Mouse (Mus musculus): ENCODE data around the gene Eif4g3. TPM values are rescaled to one million over a fixed set of nuclear protein-coding genes. Genes with fewer than 3 reads are reported as not detected.
"Not testable (repeated sequence)": the region's sequence is repeated elsewhere in the genome, so short reads cannot be mapped to it uniquely, and the experiment has no call there.

Eif4g3 gene
- polyA plus RNA-seq, 1 experiment from 2014 or later, result 40.0 TPM

- ATAC-seq (replicated peaks; ENCODE audit: low FRiP score), result no peak
- Histone ChIP-seq H3K9me3 (replicated peaks) (0 out of 2 replicates have a peak, but pooled peaks cover 3% of the 10 kb centered on the region), H3K27ac (no peak overlapping the region), H3K4me1 (no peaks in the 10 kb centered on the region), H3K27me3 (no peaks in the 10 kb centered on the region), H3K4me2 (no peak overlapping the region), H3K36me3 (peaks cover 79% of the 10 kb centered on the region), H3K9ac (no peak overlapping the region), H3K4me3 (replicated peaks) (no peak overlapping the region)
- 76% methylated on average over 6 of the region's 6 CpGs for WGBS
Observed at GRCm38 (mm10) chr4:138049547-138049946, 56.7 kb downstream of the Eif4g3 start.

GRCm38 (mm10) chr4:138051488-138051887 lies 58.7 kb downstream of the Eif4g3 start:
- peaks cover 76% of the 10 kb centered on the region for H3K36me3 ChIP-seq
- H3K9me3 ChIP-seq (replicated peaks), result no peaks in the 10 kb centered on the region
- no peak overlapping the region for H3K9ac ChIP-seq
- no peak overlapping the region for H3K4me3 ChIP-seq (replicated peaks)
- ATAC-seq (replicated peaks; ENCODE audit: low FRiP score), result no peak
- 95% methylated on average over 9 of the region's 9 CpGs for WGBS
- H3K27ac ChIP-seq, result no peak overlapping the region
- no peaks in the 10 kb centered on the region for H3K27me3 ChIP-seq
- no peak overlapping the region for H3K4me2 ChIP-seq
- no peaks in the 10 kb centered on the region for H3K4me1 ChIP-seq

GRCm38 (mm10) chr4:138056658-138057057 lies 63.8 kb downstream of the Eif4g3 start:
- Histone ChIP-seq H3K4me3 (replicated peaks) (no peak overlapping the region), H3K27ac (peak overlapping the region; percentile 80), H3K27me3 (no peaks in the 10 kb centered on the region), H3K4me1 (0 out of 2 replicates have a peak, but pooled peaks cover 2% of the 10 kb centered on the region), H3K36me3 (peaks cover 62% of the 10 kb centered on the region), H3K4me2 (no peak overlapping the region), H3K9me3 (replicated peaks) (no peaks in the 10 kb centered on the region), H3K9ac (no peak overlapping the region)
- WGBS, result 68% methylated on average over 5 of the region's 5 CpGs
- no peak for ATAC-seq (replicated peaks; ENCODE audit: low FRiP score)

- H3K36me3 ChIP-seq, result peaks cover 64% of the 10 kb centered on the region
- not testable (repeated sequence) for H3K27me3 ChIP-seq; H3K9ac ChIP-seq; ATAC-seq (replicated peaks; ENCODE audit: low FRiP score); H3K4me3 ChIP-seq (replicated peaks); H3K4me2 ChIP-seq; H3K4me1 ChIP-seq; H3K9me3 ChIP-seq (replicated peaks)
- peak overlapping the region; percentile 80 for H3K27ac ChIP-seq
- WGBS, result 78% methylated on average over 22 of the region's 22 CpGs
Observed at GRCm38 (mm10) chr4:138057196-138057754, 64.5 kb downstream of the Eif4g3 start.

GRCm38 (mm10) chr4:138061161-138061560 lies 68.3 kb downstream of the Eif4g3 start:
- Histone ChIP-seq H3K27ac (no peak overlapping the region), H3K4me2 (no peak overlapping the region), H3K27me3 (no peaks in the 10 kb centered on the region), H3K4me3 (replicated peaks) (no peak overlapping the region), H3K36me3 (peaks cover 42% of the 10 kb centered on the region), H3K4me1 (peaks cover 6% of the 10 kb centered on the region; the same call in 1 of the 2 replicates), H3K9ac (no peak overlapping the region), H3K9me3 (replicated peaks) (no peaks in the 10 kb centered on the region)
- no peak for ATAC-seq (replicated peaks; ENCODE audit: low FRiP score)
- 84% methylated on average over 4 of the region's 4 CpGs for WGBS

- H3K4me3 ChIP-seq (replicated peaks), result no peak overlapping the region
- WGBS, result 74% methylated on average over 7 of the region's 7 CpGs
- H3K4me1 ChIP-seq, result peaks cover 3% of the 10 kb centered on the region; the same call in 1 of the 2 replicates
- ATAC-seq (replicated peaks; ENCODE audit: low FRiP score), result no peak
- no peak overlapping the region for H3K4me2 ChIP-seq
- peaks cover 44% of the 10 kb centered on the region for H3K36me3 ChIP-seq
- H3K27ac ChIP-seq, result no peak overlapping the region
- H3K9me3 ChIP-seq (replicated peaks), result no peaks in the 10 kb centered on the region
- H3K9ac ChIP-seq, result no peak overlapping the region
- no peaks in the 10 kb centered on the region for H3K27me3 ChIP-seq
Observed at GRCm38 (mm10) chr4:138063372-138064265, 70.8 kb downstream of the Eif4g3 start.

- Histone ChIP-seq H3K4me3 (replicated peaks) (no peak overlapping the region), H3K9ac (no peak overlapping the region), H3K4me1 (peaks cover 3% of the 10 kb centered on the region; the same call in 1 of the 2 replicates), H3K9me3 (replicated peaks) (no peaks in the 10 kb centered on the region), H3K4me2 (no peak overlapping the region), H3K36me3 (peaks cover 55% of the 10 kb centered on the region), H3K27ac (no peak overlapping the region), H3K27me3 (no peaks in the 10 kb centered on the region)
- no peak for ATAC-seq (replicated peaks; ENCODE audit: low FRiP score)
- 75% methylated on average over 11 of the region's 11 CpGs for WGBS
Observed at GRCm38 (mm10) chr4:138064882-138065592, 72.2 kb downstream of the Eif4g3 start.

- Histone ChIP-seq H3K36me3 (peaks cover 61% of the 10 kb centered on the region), H3K27me3 (no peaks in the 10 kb centered on the region), H3K27ac (no peak overlapping the region), H3K4me2 (no peak overlapping the region), H3K9me3 (replicated peaks) (no peaks in the 10 kb centered on the region), H3K9ac (no peak overlapping the region), H3K4me1 (peaks cover 3% of the 10 kb centered on the region; the same call in 1 of the 2 replicates), H3K4me3 (replicated peaks) (no peak overlapping the region)
- ATAC-seq (replicated peaks; ENCODE audit: low FRiP score), result no peak
- 83% methylated on average over 4 of the region's 4 CpGs for WGBS
Observed at GRCm38 (mm10) chr4:138065593-138066169, 72.9 kb downstream of the Eif4g3 start.

- Histone ChIP-seq H3K27ac (no peak overlapping the region), H3K4me3 (replicated peaks) (no peak overlapping the region), H3K4me1 (peaks cover 4% of the 10 kb centered on the region; the same call in 1 of the 2 replicates), H3K9ac (no peak overlapping the region), H3K9me3 (replicated peaks) (no peaks in the 10 kb centered on the region), H3K4me2 (no peak overlapping the region), H3K36me3 (peaks cover 57% of the 10 kb centered on the region), H3K27me3 (no peaks in the 10 kb centered on the region)
- ATAC-seq (replicated peaks; ENCODE audit: low FRiP score), result no peak
- WGBS, result 94% methylated on average over 7 of the region's 7 CpGs
Observed at GRCm38 (mm10) chr4:138066421-138066820, 73.6 kb downstream of the Eif4g3 start.

- no peak for ATAC-seq (replicated peaks; ENCODE audit: low FRiP score)
- WGBS, result 76% methylated on average over 3 of the region's 3 CpGs
Observed at GRCm38 (mm10) chr4:138067858-138068257, 75.0 kb downstream of the Eif4g3 start.

GRCm38 (mm10) chr4:138068598-138068997 lies 75.8 kb downstream of the Eif4g3 start:
- Histone ChIP-seq H3K4me1 (peaks cover 12% of the 10 kb centered on the region; the same call in 1 of the 2 replicates), H3K4me2 (no peak overlapping the region), H3K4me3 (replicated peaks) (no peak overlapping the region), H3K9ac (no peak overlapping the region), H3K36me3 (peaks cover 52% of the 10 kb centered on the region), H3K27me3 (no peaks in the 10 kb centered on the region), H3K27ac (no peak overlapping the region), H3K9me3 (replicated peaks) (no peaks in the 10 kb centered on the region)
- 88% methylated on average over 2 of the region's 2 CpGs for WGBS
- no peak for ATAC-seq (replicated peaks; ENCODE audit: low FRiP score)

More at GRCm38 (mm10) chr4:138067858-138068257, 75.0 kb downstream of the Eif4g3 start:
- no peaks in the 10 kb centered on the region for H3K9me3 ChIP-seq (replicated peaks)
- no peak overlapping the region for H3K4me3 ChIP-seq (replicated peaks)
- H3K27ac ChIP-seq, result no peak overlapping the region
- peaks cover 5% of the 10 kb centered on the region; the same call in 1 of the 2 replicates for H3K4me1 ChIP-seq
- H3K36me3 ChIP-seq, result peaks cover 52% of the 10 kb centered on the region
- H3K27me3 ChIP-seq, result no peaks in the 10 kb centered on the region
- H3K9ac ChIP-seq, result no peak overlapping the region
- H3K4me2 ChIP-seq, result no peak overlapping the region
